Mouse (Mus musculus): Measurements from ENCODE around the gene Wdr53. TPM values are rescaled to one million over a fixed set of nuclear protein-coding genes. Genes with fewer than 3 reads are reported as not detected.
"Not testable (repeated sequence)": the region's sequence is repeated elsewhere in the genome, so short reads cannot be mapped to it uniquely, and the experiment has no call there.

The Wdr53 gene
- total and polyA plus RNA-seq, 2 experiments from 2014 or later: 10.7 to 11.6 TPM

DNA sequence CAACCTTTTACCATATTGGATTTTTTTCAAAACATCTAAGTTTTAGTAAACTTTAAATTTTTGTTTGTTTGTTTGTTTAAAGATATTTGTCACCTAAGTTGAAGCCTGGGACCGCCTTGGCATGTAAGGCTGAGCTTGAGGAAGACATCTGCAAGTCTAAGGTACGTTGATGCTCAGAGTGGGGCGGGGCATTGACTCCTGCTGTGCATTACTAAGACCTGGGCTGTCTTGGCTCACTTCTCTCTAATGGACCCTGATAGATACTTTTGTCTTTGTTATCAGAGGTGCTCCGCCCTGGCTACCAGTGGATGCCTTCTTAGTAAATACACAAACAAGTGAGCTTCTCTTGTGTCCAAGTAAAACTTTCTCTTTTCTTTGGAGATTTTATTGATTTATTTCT is 44.8 kb downstream of the Wdr53 start:
- H3K4me2 ChIP-seq (ENCODE audit: low read depth, low read length, poor library complexity, severe bottlenecking): no peak overlapping the region
- no peaks in the 10 kb centered on the region for H3K9me3 ChIP-seq (ENCODE audit: low read length)
- ATAC-seq (ENCODE audit: low FRiP score) (no peak), DNase-seq (ENCODE audit: low spot score) (no peak)
- H3K9ac ChIP-seq (replicated peaks; ENCODE audit: low read length, poor library complexity, severe bottlenecking): no peak overlapping the region
- no peak for TF ChIP-seq CTCF (IDR thresholded peaks at IDR 0.05)
- H3K4me1 ChIP-seq (ENCODE audit: insufficient read depth, low read length): no peaks in the 10 kb centered on the region
- H3K27ac ChIP-seq (ENCODE audit: low read depth, low read length): no peak overlapping the region
- WGBS: 95% methylated on average over 4 of the region's 4 CpGs
- H3K4me3 ChIP-seq (ENCODE audit: low read depth, low read length): no peak overlapping the region
- H3K36me3 ChIP-seq (ENCODE audit: insufficient read depth, low read length): peaks cover 30% of the 10 kb centered on the region; the same call in 1 of the 2 replicates
- H3K27me3 ChIP-seq (ENCODE audit: insufficient read depth, low read length): no peaks in the 10 kb centered on the region

DNA sequence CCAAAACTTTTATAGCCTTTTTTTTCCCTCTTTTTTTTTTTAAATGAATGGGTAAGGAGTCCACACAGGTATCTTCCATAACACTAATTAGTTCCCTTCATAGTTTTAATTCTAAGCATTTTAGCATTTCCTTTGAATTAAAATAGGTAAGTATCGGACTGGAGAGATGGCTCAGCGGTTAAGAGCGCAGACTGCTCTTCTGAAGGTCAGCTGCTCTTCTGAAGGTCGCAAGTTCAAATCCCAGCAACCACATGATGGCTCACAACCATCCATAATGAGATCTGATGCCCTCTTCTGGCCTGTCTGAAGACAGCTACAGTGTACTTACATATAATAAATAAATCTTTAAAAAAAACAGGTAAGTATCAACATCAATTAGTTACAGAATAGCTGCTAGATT is 52.6 kb downstream of the Wdr53 start:
- H3K9ac ChIP-seq (replicated peaks; ENCODE audit: low read length, poor library complexity, severe bottlenecking); H3K27ac ChIP-seq (ENCODE audit: low read depth, low read length); H3K9me3 ChIP-seq (ENCODE audit: low read length); H3K4me1 ChIP-seq (ENCODE audit: insufficient read depth, low read length); ATAC-seq (ENCODE audit: low FRiP score); H3K4me2 ChIP-seq (ENCODE audit: low read depth, low read length, poor library complexity, severe bottlenecking); DNase-seq (ENCODE audit: low spot score); H3K27me3 ChIP-seq (ENCODE audit: insufficient read depth, low read length); H3K4me3 ChIP-seq (ENCODE audit: low read depth, low read length): not testable (repeated sequence)
- whole genome bisulfite sequencing: 97% methylated on average over 4 of the region's 4 CpGs
- H3K36me3 ChIP-seq (ENCODE audit: insufficient read depth, low read length): peaks cover 20% of the 10 kb centered on the region; the same call in 1 of the 2 replicates

- H3K4me2 ChIP-seq (ENCODE audit: low read depth, low read length, poor library complexity, severe bottlenecking): no peak overlapping the region
- H3K27ac ChIP-seq (ENCODE audit: low read depth, low read length): no peak overlapping the region
- H3K9ac ChIP-seq (replicated peaks; ENCODE audit: low read length, poor library complexity, severe bottlenecking): no peak overlapping the region
- no peak for DNase-seq (ENCODE audit: low spot score)
- H3K27me3 ChIP-seq (ENCODE audit: insufficient read depth, low read length): no peaks in the 10 kb centered on the region
- TF ChIP-seq CTCF (IDR thresholded peaks at IDR 0.05): no peak
- ATAC-seq (ENCODE audit: low FRiP score): no peak
- no peaks in the 10 kb centered on the region for H3K4me1 ChIP-seq (ENCODE audit: insufficient read depth, low read length)
- peaks cover 14% of the 10 kb centered on the region; the same call in 1 of the 2 replicates for H3K36me3 ChIP-seq (ENCODE audit: insufficient read depth, low read length)
- H3K4me3 ChIP-seq (ENCODE audit: low read depth, low read length): no peak overlapping the region
- WGBS: 42% methylated on average over 1 of the region's 1 CpGs
- no peaks in the 10 kb centered on the region for H3K9me3 ChIP-seq (ENCODE audit: low read length)
These were observed 56.0 kb downstream of the Wdr53 start for GRCm38 (mm10) chr16:32303046-32303445.

DNA sequence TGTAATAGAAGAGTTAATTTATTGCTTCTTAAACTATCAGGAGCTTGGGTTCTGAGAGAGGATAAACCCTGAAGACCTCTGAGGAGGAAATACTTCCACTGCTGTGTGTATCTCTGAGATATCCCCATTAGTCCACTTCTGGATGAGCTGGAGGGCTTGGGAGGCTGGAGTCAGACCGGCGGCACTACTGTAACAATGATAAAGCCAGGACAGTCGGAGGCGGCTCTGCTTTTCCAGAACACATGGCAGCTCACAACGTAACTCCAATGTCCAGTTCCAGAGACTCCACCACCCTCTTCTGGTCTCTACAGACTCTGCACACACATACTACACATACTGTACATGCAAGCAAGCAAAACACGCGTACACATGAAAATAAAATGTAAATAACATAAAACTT is 56.9 kb downstream of the Wdr53 start:
- ATAC-seq (ENCODE audit: low FRiP score): no peak
- no peak overlapping the region for H3K27ac ChIP-seq (ENCODE audit: low read depth, low read length)

More for the DNA sequence above, 56.9 kb downstream of the Wdr53 start:
- H3K36me3 ChIP-seq (ENCODE audit: insufficient read depth, low read length): peaks cover 7% of the 10 kb centered on the region; the same call in 1 of the 2 replicates
- no peaks in the 10 kb centered on the region for H3K9me3 ChIP-seq (ENCODE audit: low read length)
- no peaks in the 10 kb centered on the region for H3K27me3 ChIP-seq (ENCODE audit: insufficient read depth, low read length)
- WGBS: 96% methylated on average over 7 of the region's 7 CpGs
- TF ChIP-seq CTCF (IDR thresholded peaks at IDR 0.05): no peak
- H3K9ac ChIP-seq (replicated peaks; ENCODE audit: low read length, poor library complexity, severe bottlenecking): no peak overlapping the region
- no peaks in the 10 kb centered on the region for H3K4me1 ChIP-seq (ENCODE audit: insufficient read depth, low read length)
- no peak overlapping the region for H3K4me2 ChIP-seq (ENCODE audit: low read depth, low read length, poor library complexity, severe bottlenecking)
- H3K4me3 ChIP-seq (ENCODE audit: low read depth, low read length): no peak overlapping the region
- no peak for DNase-seq (ENCODE audit: low spot score)

MicroRNAs encoded within 50 kb of the gene (microRNA counts, 519-probe panel; counts per million panel counts)
- 528 counts per million, percentile 58 among the panel's probes with 10 or more counts for microRNA mmu-miR-1946a

Small RNA genes within 50 kb of the gene (microRNA-seq; reads per million reads assigned to microRNA genes)
- gene Mir1946a (ENCODE audit: borderline number of aligned reads): not detected

Other genes with a start within 250 kb of the Wdr53 start
- 23.3 and 26.5 TPM in 2 replicates for gene Senp5, start 243.9 kb upstream of the Wdr53 start, total RNA-seq (2014; rRNA removed)
- 10.1 and 12.8 TPM in 2 replicates for gene Senp5, start 243.9 kb upstream of the Wdr53 start, polyA plus RNA-seq (2015; fragmentation: Nextera tagmentation; extraction: Ambion mirVana)
- gene Pak2, start 167.9 kb upstream of the Wdr53 start, total RNA-seq (2014; rRNA removed): 35.3 and 37.1 TPM in 2 replicates
- 23.0 and 26.0 TPM in 2 replicates for gene Pak2, start 167.9 kb upstream of the Wdr53 start, polyA plus RNA-seq (2015; fragmentation: Nextera tagmentation; extraction: Ambion mirVana)
- gene Pigx, start 147.5 kb upstream of the Wdr53 start, total RNA-seq (2014; rRNA removed): 38.8 and 53.2 TPM in 2 replicates
- gene Pigx, start 147.5 kb upstream of the Wdr53 start, polyA plus RNA-seq (2015; fragmentation: Nextera tagmentation; extraction: Ambion mirVana): 90.4 and 91.3 TPM in 2 replicates
- 29.9 and 34.7 TPM in 2 replicates for gene Cep19, start 147.4 kb upstream of the Wdr53 start, total RNA-seq (2014; rRNA removed)
- gene Cep19, start 147.4 kb upstream of the Wdr53 start, polyA plus RNA-seq (2015; fragmentation: Nextera tagmentation; extraction: Ambion mirVana): 54.3 and 57.3 TPM in 2 replicates
- 9.9 and 11.3 TPM in 2 replicates for gene Nrros, start 81.6 kb upstream of the Wdr53 start, total RNA-seq (2014; rRNA removed)
- 4.9 and 5.8 TPM in 2 replicates for gene Nrros, start 81.6 kb upstream of the Wdr53 start, polyA plus RNA-seq (2015; fragmentation: Nextera tagmentation; extraction: Ambion mirVana)
- not detected in 2 replicates for gene Bex6, start 67.4 kb upstream of the Wdr53 start, total RNA-seq (2014; rRNA removed)
- not detected in 2 replicates for gene Bex6, start 67.4 kb upstream of the Wdr53 start, polyA plus RNA-seq (2015; fragmentation: Nextera tagmentation; extraction: Ambion mirVana)
- 29.9 and 39.6 TPM in 2 replicates for gene Fbxo45, start 69 bp upstream of the Wdr53 start, total RNA-seq (2014; rRNA removed)
- gene Fbxo45, start 69 bp upstream of the Wdr53 start, polyA plus RNA-seq (2015; fragmentation: Nextera tagmentation; extraction: Ambion mirVana): 15.0 and 16.6 TPM in 2 replicates
- gene Smco1, start 24.2 kb downstream of the Wdr53 start, total RNA-seq (2014; rRNA removed): 0.38 TPM in 1 of 2 replicates, not detected in the other
- 0.11 TPM in 1 of 2 replicates, not detected in the other for gene Smco1, start 24.2 kb downstream of the Wdr53 start, polyA plus RNA-seq (2015; fragmentation: Nextera tagmentation; extraction: Ambion mirVana)
- gene Rnf168, start 30.2 kb downstream of the Wdr53 start, total RNA-seq (2014; rRNA removed): 34.8 and 42.1 TPM in 2 replicates
- 22.3 and 27.1 TPM in 2 replicates for gene Rnf168, start 30.2 kb downstream of the Wdr53 start, polyA plus RNA-seq (2015; fragmentation: Nextera tagmentation; extraction: Ambion mirVana)
- 37.0 and 50.4 TPM in 2 replicates for gene Ubxn7, start 85.0 kb downstream of the Wdr53 start, total RNA-seq (2014; rRNA removed)
- 8.7 and 10.7 TPM in 2 replicates for gene Ubxn7, start 85.0 kb downstream of the Wdr53 start, polyA plus RNA-seq (2015; fragmentation: Nextera tagmentation; extraction: Ambion mirVana)
- not detected in 2 replicates for gene Tm4sf19, start 153.3 kb downstream of the Wdr53 start, total RNA-seq (2014; rRNA removed)
- not detected in 2 replicates for gene Tm4sf19, start 153.3 kb downstream of the Wdr53 start, polyA plus RNA-seq (2015; fragmentation: Nextera tagmentation; extraction: Ambion mirVana)
- gene Tctex1d2, start 172.5 kb downstream of the Wdr53 start, total RNA-seq (2014; rRNA removed): 12.5 and 18.1 TPM in 2 replicates
- 54.5 and 56.7 TPM in 2 replicates for gene Tctex1d2, start 172.5 kb downstream of the Wdr53 start, polyA plus RNA-seq (2015; fragmentation: Nextera tagmentation; extraction: Ambion mirVana)
- gene Pcyt1a, start 183.7 kb downstream of the Wdr53 start, total RNA-seq (2014; rRNA removed): 47.5 and 52.7 TPM in 2 replicates
- 49.2 and 49.3 TPM in 2 replicates for gene Pcyt1a, start 183.7 kb downstream of the Wdr53 start, polyA plus RNA-seq (2015; fragmentation: Nextera tagmentation; extraction: Ambion mirVana)
- not detected in 2 replicates for gene Slc51a, start 240.7 kb downstream of the Wdr53 start, total RNA-seq (2014; rRNA removed)
- 0.14 TPM in 1 of 2 replicates, not detected in the other for gene Slc51a, start 240.7 kb downstream of the Wdr53 start, polyA plus RNA-seq (2015; fragmentation: Nextera tagmentation; extraction: Ambion mirVana)
- gene Zdhhc19, start 249.0 kb downstream of the Wdr53 start, total RNA-seq (2014; rRNA removed): not detected in 2 replicates
- gene Zdhhc19, start 249.0 kb downstream of the Wdr53 start, polyA plus RNA-seq (2015; fragmentation: Nextera tagmentation; extraction: Ambion mirVana): 0.19 and 0.25 TPM in 2 replicates

All from midbrain, postnatal 0 days (tissue).